Mouse (Mus musculus) erythroblast, embryonic 14.5 days (primary cell): ENCODE measurements around the gene Limk1.

Experiments
- GATA1 ChIP-seq: IDR thresholded peaks from 2 replicates; pipeline ENCODE4 v1.6.1; 2012; ENCODE audit warnings: low read length, inconsistent platforms, mixed read lengths
- TAL1 ChIP-seq: IDR thresholded peaks from 3 replicates; pipeline ENCODE4 v1.6.1; 2012; ENCODE audit warnings: low read length, inconsistent platforms, mixed read lengths

DNA sequence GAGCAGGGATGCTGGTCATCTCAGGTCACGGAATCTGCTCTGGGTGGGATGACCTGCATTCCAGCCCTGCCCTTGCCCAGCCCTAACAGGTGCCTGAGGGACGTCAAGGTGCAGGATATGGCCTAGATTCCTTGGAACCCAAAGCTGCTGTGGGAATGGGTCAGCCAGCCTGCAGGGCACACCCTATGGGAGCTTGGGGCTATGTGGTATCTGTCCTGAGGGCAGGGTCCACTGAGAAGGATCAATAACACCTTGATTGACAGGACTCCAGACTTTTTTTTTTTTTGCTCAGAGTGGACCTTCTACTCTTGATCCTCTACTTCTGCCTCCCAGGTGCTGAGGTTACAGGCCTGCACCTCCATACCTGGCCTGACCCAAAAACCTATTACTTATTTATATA lies 41.0 kb downstream of the Limk1 start:
- no peak for TF ChIP-seq GATA1
- TF ChIP-seq TAL1, result no peak
